Mouse (Mus musculus) neural tube, embryonic 12.5 days (tissue): Measurements from ENCODE around the gene Fermt3. TPM values are rescaled to one million over a fixed set of nuclear protein-coding genes. Genes with fewer than 3 reads are reported as not detected.

Experiments used
- ATAC-seq: fragments of 200-750 bp; cut with Nextera tagmentation; 2 replicates; pipeline ENCODE4 v1.8.0; 2017; ENCODE audit warnings: low read depth, mild to moderate bottlenecking, moderate TSS enrichment, moderate library complexity; ENCODE audit not compliant: low FRiP score
- H3K27ac ChIP-seq: fragments of 300-500 bp; sonication (generic); 2 replicates; pipeline ENCODE4 v1.5.1; 2016
- H3K27me3 ChIP-seq: fragments of 300-500 bp; sonication (generic); replicated peaks from 2 replicates; pipeline ENCODE4 v1.6.1; 2016; ENCODE audit warnings: mild to moderate bottlenecking
- H3K36me3 ChIP-seq: fragments of 300-500 bp; sonication (generic); 2 replicates; pipeline ENCODE4 v1.6.1; 2016; ENCODE audit warnings: mild to moderate bottlenecking
- H3K4me1 ChIP-seq: fragments of 300-500 bp; sonication (generic); 2 replicates; pipeline ENCODE4 v1.6.1; 2016
- H3K4me2 ChIP-seq: fragments of 300-500 bp; sonication (generic); replicated peaks from 2 replicates; pipeline ENCODE4 v1.6.1; 2016; ENCODE audit warnings: mild to moderate bottlenecking
- H3K4me3 ChIP-seq: fragments of 300-500 bp; sonication (generic); 2 replicates; pipeline ENCODE4 v1.5.1; 2016
- H3K9ac ChIP-seq: fragments of 300-500 bp; sonication (generic); 2 replicates; pipeline ENCODE4 v1.6.1; 2016; ENCODE audit warnings: mild to moderate bottlenecking
- H3K9me3 ChIP-seq: fragments of 300-500 bp; sonication (generic); 2 replicates; pipeline ENCODE4 v1.6.1; 2016; ENCODE audit warnings: mild to moderate bottlenecking
- WGBS: fragments of 180-500 bp; shearing (Covaris S2); methylation state at CpG from one replicate; pipeline ENCODE4 v1.1.7; 2016; 5-methylcytosine and 5-hydroxymethylcytosine counted together
- polyA plus RNA-seq: library from polyadenylated mRNA; unstranded; fragments of >200 nt; fragmentation: Nextera tagmentation; extraction: Ambion mirVana; gene quantifications from 2 replicates; pipeline ENCODE4 v1.2.1, GENCODE M21; 2016

The Fermt3 gene
- polyA plus RNA-seq, 1 experiment from 2014 or later, result 6.9 TPM

GRCm38 (mm10) chr19:6954046-6954445 is 65.2 kb downstream of the Fermt3 start:
- peaks cover 34% of the 10 kb centered on the region for H3K36me3 ChIP-seq
- H3K4me1 ChIP-seq, result peaks cover 26% of the 10 kb centered on the region
- WGBS, result 54% methylated on average over 9 of the region's 9 CpGs
- no peaks in the 10 kb centered on the region for H3K27me3 ChIP-seq
- no peak overlapping the region for H3K27ac ChIP-seq
- H3K4me3 ChIP-seq, result no peak overlapping the region
- H3K4me2 ChIP-seq, result no peak overlapping the region
- H3K9ac ChIP-seq, result no peak overlapping the region
- H3K9me3 ChIP-seq, result no peaks in the 10 kb centered on the region
- ATAC-seq, result no peak

GRCm38 (mm10) chr19:6952712-6953037 is 66.6 kb downstream of the Fermt3 start:
- Histone ChIP-seq H3K4me1 (peaks cover 26% of the 10 kb centered on the region), H3K9ac (peak overlapping the region; percentile 67; the same call in 1 of the 2 replicates), H3K9me3 (no peaks in the 10 kb centered on the region), H3K4me3 (no peak overlapping the region), H3K4me2 (peak overlapping the region; percentile 97), H3K36me3 (peaks cover 24% of the 10 kb centered on the region; the same call in 1 of the 2 replicates), H3K27me3 (no peaks in the 10 kb centered on the region), H3K27ac (no peak overlapping the region)
- whole genome bisulfite sequencing, result 37% methylated on average over 3 of the region's 3 CpGs
- no peak for ATAC-seq

- Histone ChIP-seq H3K4me2 (peak overlapping the region; percentile 97), H3K27ac (peak overlapping the region; percentile 91), H3K4me3 (peak overlapping the region; percentile 49), H3K9me3 (no peaks in the 10 kb centered on the region), H3K36me3 (peaks cover 24% of the 10 kb centered on the region; the same call in 1 of the 2 replicates), H3K27me3 (no peaks in the 10 kb centered on the region), H3K4me1 (peaks cover 26% of the 10 kb centered on the region), H3K9ac (peak overlapping the region; percentile 67)
- WGBS, result 4% methylated on average over 31 of the region's 31 CpGs
- peak; percentile 33 for ATAC-seq
Observed at GRCm38 (mm10) chr19:6951994-6952711, 67.1 kb downstream of the Fermt3 start.

GRCm38 (mm10) chr19:6951381-6951968 is 67.8 kb downstream of the Fermt3 start:
- H3K36me3 ChIP-seq, result peaks cover 24% of the 10 kb centered on the region; the same call in 1 of the 2 replicates
- peak overlapping the region; percentile 91 for H3K27ac ChIP-seq
- H3K9ac ChIP-seq, result peak overlapping the region; percentile 67
- H3K9me3 ChIP-seq, result no peaks in the 10 kb centered on the region
- peak; percentile 83 for ATAC-seq
- H3K4me2 ChIP-seq, result peak overlapping the region; percentile 97
- peak overlapping the region; percentile 49 for H3K4me3 ChIP-seq
- peaks cover 26% of the 10 kb centered on the region for H3K4me1 ChIP-seq
- WGBS, result under 1% methylated on average over 35 of the region's 35 CpGs
- no peaks in the 10 kb centered on the region for H3K27me3 ChIP-seq

DNA sequence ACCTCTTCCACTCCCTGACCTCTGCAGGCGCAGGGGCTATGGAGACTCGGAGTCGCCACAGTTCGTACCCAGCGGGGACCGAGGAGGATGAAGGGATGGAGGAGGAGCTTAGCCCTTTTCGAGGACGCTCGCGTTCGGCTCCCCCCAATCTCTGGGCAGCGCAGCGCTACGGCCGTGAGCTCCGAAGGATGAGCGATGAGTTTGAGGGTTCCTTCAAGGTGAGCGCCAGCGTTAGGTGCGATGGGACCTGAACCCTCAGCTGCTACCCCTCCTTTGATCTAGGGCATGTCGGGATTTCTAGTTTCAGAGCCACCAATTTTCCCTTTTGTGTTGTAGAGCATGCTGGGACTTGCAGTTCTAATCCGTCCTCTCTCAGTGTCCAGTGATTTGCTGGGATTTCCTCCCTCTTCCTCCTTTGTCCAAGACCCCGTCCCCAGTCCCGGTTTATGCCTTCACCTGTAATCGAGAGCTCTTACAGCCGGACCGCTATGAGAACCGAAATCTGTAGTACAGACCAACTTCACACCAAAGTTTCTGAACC is 68.6 kb downstream of the Fermt3 start:
- Histone ChIP-seq H3K36me3 (peaks cover 19% of the 10 kb centered on the region; the same call in 1 of the 2 replicates), H3K27ac (peak overlapping the region; percentile 91), H3K4me3 (peak overlapping the region; percentile 49), H3K4me1 (peaks cover 26% of the 10 kb centered on the region), H3K27me3 (no peaks in the 10 kb centered on the region), H3K9ac (peak overlapping the region; percentile 67), H3K9me3 (no peaks in the 10 kb centered on the region), H3K4me2 (peak overlapping the region; percentile 97)
- peak; percentile 58 for ATAC-seq
- WGBS, result under 1% methylated on average over 28 of the region's 28 CpGs

DNA sequence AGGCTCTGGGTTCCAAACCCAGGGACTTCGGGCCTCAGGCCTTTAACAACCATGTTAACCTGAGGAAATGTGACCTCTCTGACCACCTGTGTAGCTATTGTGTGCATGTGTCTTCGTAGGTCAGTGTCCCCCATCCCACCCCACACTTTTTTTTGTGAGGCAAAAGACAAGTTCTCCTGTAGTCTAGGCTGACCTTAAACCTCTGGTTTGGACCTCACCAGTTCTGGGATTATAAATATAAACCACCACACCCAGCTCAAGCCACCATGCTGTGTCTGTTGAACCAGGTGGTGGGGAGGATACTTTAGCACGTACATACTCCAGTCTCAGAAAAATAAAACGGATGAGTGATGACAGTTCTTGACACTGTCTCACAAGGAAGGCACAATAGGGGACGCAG is 69.3 kb downstream of the Fermt3 start:
- peaks cover 26% of the 10 kb centered on the region for H3K4me1 ChIP-seq
- H3K36me3 ChIP-seq, result peaks cover 12% of the 10 kb centered on the region; the same call in 1 of the 2 replicates
- H3K4me3 ChIP-seq, result peak overlapping the region; percentile 49
- no peak overlapping the region for H3K27ac ChIP-seq
- no peak for ATAC-seq
- no peaks in the 10 kb centered on the region for H3K27me3 ChIP-seq
- 52% methylated on average over 5 of the region's 5 CpGs for WGBS
- H3K9me3 ChIP-seq, result no peaks in the 10 kb centered on the region
- H3K4me2 ChIP-seq, result peak overlapping the region; percentile 97
- H3K9ac ChIP-seq, result peak overlapping the region; percentile 67; the same call in 1 of the 2 replicates

- Histone ChIP-seq H3K9ac (no peak overlapping the region), H3K27ac (no peak overlapping the region), H3K4me1 (peaks cover 26% of the 10 kb centered on the region), H3K36me3 (peaks cover 8% of the 10 kb centered on the region; the same call in 1 of the 2 replicates), H3K4me3 (no peak overlapping the region), H3K27me3 (no peaks in the 10 kb centered on the region), H3K9me3 (no peaks in the 10 kb centered on the region), H3K4me2 (peak overlapping the region; percentile 97; the same call in 1 of the 2 replicates)
- no peak for ATAC-seq
- WGBS, result 95% methylated on average over 5 of the region's 5 CpGs
Observed at GRCm38 (mm10) chr19:6949532-6949931, 69.7 kb downstream of the Fermt3 start.

Other genes starting within 250 kb of the Fermt3 start
- gene Rps6ka4, start 178.8 kb downstream of the Fermt3 start, polyA plus RNA-seq, result 8.5 and 9.3 TPM in 2 replicates
- gene Ccdc88b, start 161.3 kb downstream of the Fermt3 start, polyA plus RNA-seq, result 0.59 and 1.6 TPM in 2 replicates
- 123 and 125 TPM in 2 replicates for gene Trmt112, start 109.8 kb downstream of the Fermt3 start, polyA plus RNA-seq
- gene Prdx5, start 109.4 kb downstream of the Fermt3 start, polyA plus RNA-seq, result 198 and 214 TPM in 2 replicates
- 17.5 and 20.4 TPM in 2 replicates for gene Esrra, start 97.7 kb downstream of the Fermt3 start, polyA plus RNA-seq
- gene Catsperz, start 94.1 kb downstream of the Fermt3 start, polyA plus RNA-seq, result 0.91 and 2.0 TPM in 2 replicates
- gene Kcnk4, start 85.0 kb downstream of the Fermt3 start, polyA plus RNA-seq, result 0.50 and 1.1 TPM in 2 replicates
- gene Bad, start 77.6 kb downstream of the Fermt3 start, polyA plus RNA-seq, result 71.9 and 73.8 TPM in 2 replicates
- 43.9 and 45.6 TPM in 2 replicates for gene Gpr137, start 77.0 kb downstream of the Fermt3 start, polyA plus RNA-seq
- gene Ppp1r14b, start 44.5 kb downstream of the Fermt3 start, polyA plus RNA-seq, result 324 and 325 TPM in 2 replicates
- 25.7 and 33.4 TPM in 2 replicates for gene Plcb3, start 43.0 kb downstream of the Fermt3 start, polyA plus RNA-seq
- 90.2 and 93.0 TPM in 2 replicates for gene Fkbp2, start 39.0 kb downstream of the Fermt3 start, polyA plus RNA-seq
- 33.7 and 37.8 TPM in 2 replicates for gene Vegfb, start 31.8 kb downstream of the Fermt3 start, polyA plus RNA-seq
- 22.0 and 22.9 TPM in 2 replicates for gene Dnajc4, start 26.9 kb downstream of the Fermt3 start, polyA plus RNA-seq
- 19.5 and 25.2 TPM in 2 replicates for gene Nudt22, start 23.4 kb downstream of the Fermt3 start, polyA plus RNA-seq
- gene Trpt1, start 23.3 kb downstream of the Fermt3 start, polyA plus RNA-seq, result 12.7 and 13.7 TPM in 2 replicates
- gene Stip1, start 20.5 kb upstream of the Fermt3 start, polyA plus RNA-seq, result 278 and 294 TPM in 2 replicates
- 3.4 and 5.2 TPM in 2 replicates for gene Macrod1, start 37.3 kb upstream of the Fermt3 start, polyA plus RNA-seq
- gene Flrt1, start 86.3 kb upstream of the Fermt3 start, polyA plus RNA-seq, result 7.0 and 9.9 TPM in 2 replicates
- gene Otub1, start 186.8 kb upstream of the Fermt3 start, polyA plus RNA-seq, result 244 and 249 TPM in 2 replicates
- 822 and 941 TPM in 2 replicates for gene Cox8a, start 198.1 kb upstream of the Fermt3 start, polyA plus RNA-seq
- 74.0 and 76.0 TPM in 2 replicates for gene Naa40, start 221.7 kb upstream of the Fermt3 start, polyA plus RNA-seq
- gene Rcor2, start 247.9 kb upstream of the Fermt3 start, polyA plus RNA-seq, result 75.5 and 84.8 TPM in 2 replicates